Mouse (Mus musculus) cerebellum, postnatal 4 days (tissue): ENCODE measurements around the gene Gm21746.
"Not testable (repeated sequence)": the region's sequence is repeated elsewhere in the genome, so short reads cannot be mapped to it uniquely, and the experiment has no call there.

Experiments
- DNase-seq, 2 experiments: peaks; one replicate each; pipeline ENCODE4 v3.0.0; 2022; ENCODE audit warnings: low spot score in 2 of 2, mixed read lengths in 1 of 2

The Gm21746 gene

DNA sequence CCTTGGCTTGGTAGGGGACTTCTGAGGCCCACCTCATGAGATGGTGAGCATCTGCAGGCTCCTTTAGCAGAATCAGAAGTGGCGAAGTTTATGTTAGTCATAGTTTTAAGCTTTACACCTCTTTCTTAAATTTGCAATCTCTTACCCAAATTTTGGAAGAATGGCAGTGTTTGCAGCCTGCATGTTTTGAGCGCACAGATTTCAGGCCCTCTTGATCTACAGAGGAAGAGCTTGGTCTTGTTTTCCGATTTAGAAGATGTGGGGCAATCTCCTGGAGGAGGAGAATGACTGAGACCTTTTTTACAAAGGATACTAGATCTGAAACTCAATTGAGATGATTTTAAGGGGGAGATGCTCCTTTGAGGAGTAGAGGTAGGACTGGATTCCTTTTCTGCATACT, at the start of gene Gm21746:
Gene Gm21746 (minus strand): TSS at position 101 of the 400 bp plus-strand sequence.
- DNase-seq, result not testable (repeated sequence)

DNA sequence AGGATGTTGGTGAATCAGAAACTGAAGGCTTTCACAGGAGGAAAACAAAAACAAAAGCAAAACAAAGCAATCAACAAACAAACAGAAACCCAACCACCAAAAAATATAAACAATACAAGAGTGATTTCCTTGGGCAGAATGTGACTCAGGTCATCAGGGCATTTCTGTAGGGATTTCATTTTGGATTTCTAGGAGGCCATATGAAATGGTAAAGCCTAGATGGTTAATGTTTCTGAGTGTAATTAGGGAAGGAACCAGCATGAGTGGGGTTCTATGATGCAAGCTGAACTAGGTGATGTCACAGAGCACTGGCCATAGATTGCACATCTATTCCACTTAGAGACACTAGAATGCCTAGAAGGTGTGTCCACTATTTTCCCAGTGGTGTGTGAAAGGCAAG, 29.0 kb upstream of the Gm21746 start, which contains the start of gene Gm20873:
Gene Gm20873 (plus strand): TSS at position 301 of the 400 bp plus-strand sequence.
- DNase-seq, result not testable (repeated sequence)
